Mouse (Mus musculus): ENCODE measurements around the gene Zscan2. TPM values are rescaled to one million over a fixed set of nuclear protein-coding genes. Genes with fewer than 3 reads are reported as not detected.

The Zscan2 gene
- polyA plus RNA-seq, 1 experiment from 2014 or later: 1.1 TPM

GRCm38 (mm10) chr7:80885666-80886065 lies 24.9 kb downstream of the Zscan2 start:
- Histone ChIP-seq H3K9ac (replicated peaks; ENCODE audit: low read depth) (no peak overlapping the region), H3K4me3 (ENCODE audit: low read depth, low read length) (no peak overlapping the region), H3K4me1 (ENCODE audit: insufficient read depth, low read depth, low read length) (no peaks in the 10 kb centered on the region), H3K27me3 (replicated peaks; ENCODE audit: insufficient read depth, low read length) (no peaks in the 10 kb centered on the region), H3K4me2 (replicated peaks; ENCODE audit: low read depth, low read length) (no peak overlapping the region), H3K27ac (ENCODE audit: low read length) (no peak overlapping the region), H3K36me3 (ENCODE audit: insufficient read depth, low read length) (no peaks in the 10 kb centered on the region), H3K9me3 (ENCODE audit: low read length) (no peaks in the 10 kb centered on the region)
- DNase-seq (ENCODE audit: low spot score): no peak
- 16% methylated on average over 1 of the region's 1 CpGs for WGBS
- TF ChIP-seq CTCF (IDR thresholded peaks at IDR 0.05): peak; percentile 66
- no peak for TF ChIP-seq EP300 (IDR thresholded peaks at IDR 0.05)
- ATAC-seq: no peak

- Histone ChIP-seq H3K27me3 (replicated peaks; ENCODE audit: insufficient read depth, low read length) (no peaks in the 10 kb centered on the region), H3K27ac (ENCODE audit: low read length) (no peak overlapping the region)
- ATAC-seq: peak; percentile 24; the same call in 1 of the 2 replicates
Observed at GRCm38 (mm10) chr7:80888595-80888994, 27.9 kb downstream of the Zscan2 start.

GRCm38 (mm10) chr7:80889021-80889511 lies 28.3 kb downstream of the Zscan2 start:
- no peaks in the 10 kb centered on the region for H3K27me3 ChIP-seq (replicated peaks; ENCODE audit: insufficient read depth, low read length)
- 55% methylated on average over 9 of the region's 9 CpGs for WGBS

More at GRCm38 (mm10) chr7:80888595-80888994, 27.9 kb downstream of the Zscan2 start:
- no peak for TF ChIP-seq EP300 (IDR thresholded peaks at IDR 0.05)
- no peak for TF ChIP-seq CTCF (IDR thresholded peaks at IDR 0.05)
- 66% methylated on average over 7 of the region's 7 CpGs for WGBS
- Histone ChIP-seq H3K4me3 (ENCODE audit: low read depth, low read length) (no peak overlapping the region), H3K9me3 (ENCODE audit: low read length) (no peaks in the 10 kb centered on the region), H3K4me1 (ENCODE audit: insufficient read depth, low read depth, low read length) (no peaks in the 10 kb centered on the region), H3K9ac (replicated peaks; ENCODE audit: low read depth) (no peak overlapping the region), H3K4me2 (replicated peaks; ENCODE audit: low read depth, low read length) (no peak overlapping the region), H3K36me3 (ENCODE audit: insufficient read depth, low read length) (peaks cover 22% of the 10 kb centered on the region; the same call in 1 of the 2 replicates)
- no peak for DNase-seq (ENCODE audit: low spot score)

GRCm38 (mm10) chr7:80889841-80890241 lies 29.1 kb downstream of the Zscan2 start:
- WGBS: 72% methylated on average over 13 of the region's 13 CpGs
- TF ChIP-seq CTCF (IDR thresholded peaks at IDR 0.05) (no peak), EP300 (IDR thresholded peaks at IDR 0.05) (no peak)

More at GRCm38 (mm10) chr7:80889021-80889511, 28.3 kb downstream of the Zscan2 start:
- peak; percentile 70 for ATAC-seq
- Histone ChIP-seq H3K9me3 (ENCODE audit: low read length) (no peaks in the 10 kb centered on the region), H3K36me3 (ENCODE audit: insufficient read depth, low read length) (peaks cover 24% of the 10 kb centered on the region; the same call in 1 of the 2 replicates), H3K4me3 (ENCODE audit: low read depth, low read length) (no peak overlapping the region), H3K4me2 (replicated peaks; ENCODE audit: low read depth, low read length) (no peak overlapping the region), H3K9ac (replicated peaks; ENCODE audit: low read depth) (no peak overlapping the region), H3K4me1 (ENCODE audit: insufficient read depth, low read depth, low read length) (no peaks in the 10 kb centered on the region), H3K27ac (ENCODE audit: low read length) (0 out of 2 replicates have a peak overlapping the region, but pooled peaks have one; percentile 32)
- DNase-seq (ENCODE audit: low spot score): peak; percentile 69
- TF ChIP-seq CTCF (IDR thresholded peaks at IDR 0.05): no peak

GRCm38 (mm10) chr7:80893086-80893752 lies 32.5 kb downstream of the Zscan2 start:
- Histone ChIP-seq H3K27me3 (replicated peaks; ENCODE audit: insufficient read depth, low read length) (no peaks in the 10 kb centered on the region), H3K9ac (replicated peaks; ENCODE audit: low read depth) (no peak overlapping the region), H3K4me3 (ENCODE audit: low read depth, low read length) (no peak overlapping the region), H3K36me3 (ENCODE audit: insufficient read depth, low read length) (peaks cover 31% of the 10 kb centered on the region; the same call in 1 of the 2 replicates), H3K4me1 (ENCODE audit: insufficient read depth, low read depth, low read length) (no peaks in the 10 kb centered on the region), H3K4me2 (replicated peaks; ENCODE audit: low read depth, low read length) (no peak overlapping the region), H3K27ac (ENCODE audit: low read length) (0 out of 2 replicates have a peak overlapping the region, but pooled peaks have one; percentile 26), H3K9me3 (ENCODE audit: low read length) (no peaks in the 10 kb centered on the region)
- 91% methylated on average over 15 of the region's 15 CpGs for WGBS
- DNase-seq (ENCODE audit: low spot score): no peak
- TF ChIP-seq EP300 (IDR thresholded peaks at IDR 0.05) (no peak), CTCF (IDR thresholded peaks at IDR 0.05) (no peak)
- ATAC-seq: no peak

More at GRCm38 (mm10) chr7:80889841-80890241, 29.1 kb downstream of the Zscan2 start:
- Histone ChIP-seq H3K4me1 (ENCODE audit: insufficient read depth, low read depth, low read length) (no peaks in the 10 kb centered on the region), H3K36me3 (ENCODE audit: insufficient read depth, low read length) (peaks cover 24% of the 10 kb centered on the region; the same call in 1 of the 2 replicates), H3K4me3 (ENCODE audit: low read depth, low read length) (no peak overlapping the region), H3K27ac (ENCODE audit: low read length) (no peak overlapping the region), H3K9ac (replicated peaks; ENCODE audit: low read depth) (no peak overlapping the region), H3K27me3 (replicated peaks; ENCODE audit: insufficient read depth, low read length) (no peaks in the 10 kb centered on the region), H3K9me3 (ENCODE audit: low read length) (no peaks in the 10 kb centered on the region), H3K4me2 (replicated peaks; ENCODE audit: low read depth, low read length) (no peak overlapping the region)
- ATAC-seq (no peak), DNase-seq (ENCODE audit: low spot score) (no peak)

GRCm38 (mm10) chr7:80893753-80894129 lies 33.0 kb downstream of the Zscan2 start:
- Histone ChIP-seq H3K4me2 (replicated peaks; ENCODE audit: low read depth, low read length) (no peak overlapping the region), H3K9ac (replicated peaks; ENCODE audit: low read depth) (no peak overlapping the region), H3K27me3 (replicated peaks; ENCODE audit: insufficient read depth, low read length) (no peaks in the 10 kb centered on the region), H3K36me3 (ENCODE audit: insufficient read depth, low read length) (peaks cover 31% of the 10 kb centered on the region; the same call in 1 of the 2 replicates), H3K4me1 (ENCODE audit: insufficient read depth, low read depth, low read length) (no peaks in the 10 kb centered on the region), H3K9me3 (ENCODE audit: low read length) (no peaks in the 10 kb centered on the region), H3K4me3 (ENCODE audit: low read depth, low read length) (no peak overlapping the region), H3K27ac (ENCODE audit: low read length) (0 out of 2 replicates have a peak overlapping the region, but pooled peaks have one; percentile 26)
- TF ChIP-seq CTCF (IDR thresholded peaks at IDR 0.05) (no peak), EP300 (IDR thresholded peaks at IDR 0.05) (peak; percentile 77)
- DNase-seq (ENCODE audit: low spot score) (peak; percentile 46), ATAC-seq (peak; percentile 81)
- WGBS: 55% methylated on average over 6 of the region's 6 CpGs

Measured in lung, postnatal 0 days (tissue).